Mouse (Mus musculus): Measurements from ENCODE around the gene Psapl1. TPM values are rescaled to one million over a fixed set of nuclear protein-coding genes. Genes with fewer than 3 reads are reported as not detected.

Gene Psapl1
- not detected for polyA plus RNA-seq (2017; shearing (Covaris generic))

GRCm38 (mm10) chr5:36203916-36204315, at the start of gene Psapl1:
Psapl1 (plus strand) TSS chr5:36204021.

Other genes with a start within 250 kb of the Psapl1 start
- 5.0 TPM for gene Sorcs2, start 194.1 kb downstream of the Psapl1 start, polyA plus RNA-seq (2017; shearing (Covaris generic))